8 mouse cellular contexts compared by ENCODE assay signal in genomic region chr2:127269491-127270299, GRCm38 (mm10). TPM values are rescaled to one million over a fixed set of nuclear protein-coding genes. Genes with fewer than 3 reads are reported as not detected.
DNase-seq lines count a peak whose midpoint lies in the region; ATAC-seq lines count a peak whose summit lies in the region.

Stard7 (plus strand) TSS chr2:127270218.

- H3K27me3 ChIP-seq in lung, embryonic 16.5 days (ENCODE audit: control insufficient read depth, insufficient read depth, low read depth, low read length) = no peaks in the 10 kb centered on the region

- peak within 1 kb of the TSS; percentile 97 for H3K27ac ChIP-seq in lung, embryonic 16.5 days (ENCODE audit: low read length)

- ATAC-seq in hematopoietic stem cell, adult 5-6 weeks (replicated peaks in 1 of 2; ENCODE audit: insufficient read depth in 1 of 2, low FRiP score in 2 of 2, low TSS enrichment in 1 of 2, low read depth in 1 of 2, poor library complexity in 2 of 2, severe bottlenecking in 2 of 2) = peak; percentile 94 to 97
- ATAC-seq in lung, embryonic 16.5 days (ENCODE audit: low read depth) = peak; percentile 99

- H3K9ac ChIP-seq in lung, embryonic 16.5 days (ENCODE audit: low read length) = peak within 1 kb of the TSS; percentile 95

- H3K4me2 ChIP-seq in lung, embryonic 16.5 days (ENCODE audit: low read depth, low read length) = peak within 1 kb of the TSS; percentile 79

- peak within 1 kb of the TSS; percentile 100 for H3K4me3 ChIP-seq in lung, embryonic 16.5 days (ENCODE audit: low read length)

- H3K36me3 ChIP-seq in lung, embryonic 16.5 days (ENCODE audit: control insufficient read depth, insufficient read depth, low read length) = no peaks in the 10 kb centered on the region

- DNase-seq in MEL-GATA-1-ER (ENCODE audit: extremely low read depth, low read depth) = peak; percentile 93
- peak; percentile 97 for DNase-seq in cerebellum, adult 8-10 months
- DNase-seq in forelimb bud, embryonic 11.5 days (ENCODE audit: low read depth, low spot score) = peak; percentile 96
- peak; percentile 90 for DNase-seq in layer of hippocampus, adult 9-10 months (ENCODE audit: low spot score)
- DNase-seq in ovary, postnatal 10 days (ENCODE audit: low spot score) = peak; percentile 93
- DNase-seq in thymus, postnatal 10 days (ENCODE audit: low spot score in 2 of 2) = peak; percentile 89 to 91

- H3K4me1 ChIP-seq in lung, embryonic 16.5 days (replicated peaks; ENCODE audit: control insufficient read depth, insufficient read depth, low read length) = peaks cover 4% of the 10 kb centered on the region

- no peaks in the 10 kb centered on the region for H3K9me3 ChIP-seq in lung, embryonic 16.5 days (ENCODE audit: control insufficient read depth, low read length)

- under 1% methylated on average over 49 of the region's 49 CpGs for WGBS in lung, embryonic 16.5 days

RNA-seq across cellular contexts. Expression of gene Stard7, which starts in this region (rescaled TPM):
- 135 and 142 TPM in 2 replicates for total RNA-seq in hematopoietic stem cell, adult 5-6 weeks (2017)
- 56.8 and 57.3 TPM in 2 replicates for polyA plus RNA-seq in lung, embryonic 16.5 days (2015; fragmentation: Nextera tagmentation; extraction: Ambion mirVana)

Comparison
In these comparisons a context has a peak if more than half of its experiments do, and no peak if none do; other contexts are left out.
1. Peak in every context shown above with its lines: DNase-seq, ATAC-seq, H3K4me3 ChIP-seq and H3K27ac ChIP-seq.